Mouse (Mus musculus) liver, adult (tissue): Measurements from ENCODE around the gene Tram2.

Experiments used
- GATA4 ChIP-seq: IDR thresholded peaks from 2 replicates; pipeline ENCODE4 v1.6.1; 2014; ENCODE audit warnings: mild to moderate bottlenecking, low read length; ENCODE audit not compliant: insufficient replicate concordance

Gene Tram2

GRCm38 (mm10) chr1:20969642-20970041 lies 109.4 kb downstream of the Tram2 start:
- no peak for TF ChIP-seq GATA4

- no peak for TF ChIP-seq GATA4
Measured at GRCm38 (mm10) chr1:20954876-20955275, 124.2 kb downstream of the Tram2 start.

- TF ChIP-seq GATA4: no peak
Measured at GRCm38 (mm10) chr1:20951799-20952198, 127.2 kb downstream of the Tram2 start.

- TF ChIP-seq GATA4: no peak
Measured at GRCm38 (mm10) chr1:20951300-20951763, 127.7 kb downstream of the Tram2 start, which contains the start of gene Efhc1. TSS of gene Efhc1 (plus strand) at chr1:20951626.
